Mouse (Mus musculus) testis, postnatal 14 days (tissue): ENCODE measurements at regions not wholly inside any gene's neighbourhood (a gene's known extent, or its start where the extent isn't known, plus 50 kb on each side); places are given as distances from the start of the nearest gene placed in this dataset.

Experiments used
- DNase-seq: peaks from one replicate; pipeline ENCODE4 v3.0.0; 2021; ENCODE audit warnings: low spot score

DNA sequence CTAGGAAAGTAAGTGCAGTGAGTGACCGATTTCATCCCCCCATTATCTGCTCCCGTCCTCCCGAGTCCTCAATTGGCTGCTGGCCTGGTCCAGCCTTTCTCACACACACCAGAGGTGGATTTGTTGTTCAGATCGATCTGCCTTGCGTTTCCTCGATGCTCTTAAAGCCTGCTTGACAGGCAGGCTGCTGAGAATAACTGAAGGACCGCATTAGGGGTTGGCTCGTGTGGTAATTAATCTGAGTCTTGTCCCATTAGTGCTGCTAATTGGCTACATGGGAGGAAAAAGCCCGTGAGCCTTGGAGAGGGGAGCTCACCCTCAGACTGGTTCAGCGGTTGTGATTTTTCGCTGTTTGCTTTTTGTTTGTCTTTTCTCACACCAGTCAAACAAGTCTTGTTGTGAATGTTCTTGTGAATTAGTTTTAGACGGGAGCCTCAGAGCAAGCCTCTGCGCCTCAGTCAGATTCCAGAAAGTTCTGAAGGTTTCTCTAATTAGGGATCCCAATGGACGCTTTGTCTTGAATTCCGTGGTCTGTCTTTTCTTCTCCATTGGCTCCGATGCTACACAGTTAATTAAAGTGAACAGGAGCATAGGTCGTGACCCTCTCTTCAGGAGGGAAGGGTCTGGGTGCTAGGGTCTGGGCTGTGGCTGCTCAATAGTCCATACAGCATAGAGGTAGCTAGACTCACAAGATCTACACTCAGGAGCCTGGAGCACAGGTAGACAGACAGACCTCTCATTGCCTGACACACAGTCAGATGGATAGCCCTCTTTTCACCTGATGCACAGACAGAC lies 226.1 kb upstream of the BB014433 start:
- no peak for DNase-seq

DNA sequence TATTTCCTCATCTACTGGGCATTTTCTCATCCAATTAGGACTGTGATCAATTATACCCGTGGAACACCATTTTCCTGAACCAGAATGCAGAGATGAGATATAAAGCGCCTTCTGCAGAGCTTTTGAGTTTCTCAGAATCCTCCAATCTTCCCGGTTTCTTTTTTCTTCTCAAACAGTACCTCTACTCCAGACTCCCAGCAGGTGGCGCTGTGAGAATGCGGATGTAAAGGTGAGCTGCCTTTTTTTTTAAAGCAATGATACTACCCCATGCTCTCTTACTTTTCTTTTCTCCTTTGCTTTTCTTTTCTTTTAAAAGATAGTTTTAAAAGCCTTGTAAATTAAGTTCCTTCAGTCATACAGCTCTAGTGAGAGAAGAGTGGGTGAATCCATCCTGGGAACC lies 224.4 kb upstream of the BB014433 start:
- peak; percentile 69 for DNase-seq

DNA sequence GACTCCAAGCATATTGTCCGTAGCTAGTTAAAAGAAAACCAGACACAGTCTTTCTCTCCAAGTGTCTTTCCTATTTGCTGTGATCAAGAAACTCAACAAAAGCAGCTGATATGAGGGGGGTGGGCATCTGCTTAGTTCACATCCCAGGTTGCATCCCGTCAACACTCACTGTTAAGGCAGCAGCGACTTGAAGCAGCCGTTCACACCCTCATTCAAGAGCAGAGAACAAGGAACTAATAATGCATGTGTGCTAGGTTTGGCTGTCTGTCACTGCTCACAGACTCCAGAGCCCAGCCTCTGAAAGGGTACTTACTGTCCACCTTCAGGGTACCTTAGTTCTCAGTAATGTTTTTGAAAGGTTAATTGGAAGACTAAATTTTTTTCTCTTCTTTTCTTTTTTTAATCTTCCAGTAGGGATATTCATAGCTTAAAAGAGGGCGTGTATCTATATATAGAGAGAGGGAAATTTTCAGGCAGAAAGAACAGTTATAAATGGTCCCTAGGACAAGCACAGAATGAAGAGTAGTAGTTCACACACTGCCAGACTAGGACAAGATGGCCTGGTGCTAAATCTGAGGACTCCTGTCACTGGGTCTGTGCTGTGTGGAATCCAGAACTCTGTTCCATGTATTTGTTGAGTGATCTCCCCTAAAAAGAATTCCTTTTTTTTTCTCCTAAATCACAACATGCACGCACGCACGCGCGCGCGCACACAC lies 199.1 kb upstream of the BB014433 start:
- DNase-seq = no peak

DNA sequence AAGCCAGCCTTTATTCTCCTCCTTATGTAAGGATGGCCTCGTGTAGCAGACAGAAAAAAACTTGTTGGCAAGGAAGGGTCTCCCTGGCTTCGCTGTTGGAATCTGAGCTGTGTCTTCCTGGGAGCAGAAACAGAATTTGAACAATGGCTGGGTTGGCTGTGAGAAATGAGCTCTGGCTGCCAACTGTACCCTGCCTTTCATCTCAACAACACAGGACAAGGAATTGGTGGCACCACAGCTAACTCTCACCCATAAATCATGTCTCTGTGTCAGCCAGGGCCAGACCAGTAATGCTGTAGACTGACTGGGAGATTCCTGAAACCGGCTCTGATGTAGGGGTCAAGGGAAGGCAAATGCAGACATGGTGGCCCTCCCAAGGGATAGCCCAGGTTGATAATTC lies 189.5 kb upstream of the BB014433 start:
- DNase-seq = no peak

DNA sequence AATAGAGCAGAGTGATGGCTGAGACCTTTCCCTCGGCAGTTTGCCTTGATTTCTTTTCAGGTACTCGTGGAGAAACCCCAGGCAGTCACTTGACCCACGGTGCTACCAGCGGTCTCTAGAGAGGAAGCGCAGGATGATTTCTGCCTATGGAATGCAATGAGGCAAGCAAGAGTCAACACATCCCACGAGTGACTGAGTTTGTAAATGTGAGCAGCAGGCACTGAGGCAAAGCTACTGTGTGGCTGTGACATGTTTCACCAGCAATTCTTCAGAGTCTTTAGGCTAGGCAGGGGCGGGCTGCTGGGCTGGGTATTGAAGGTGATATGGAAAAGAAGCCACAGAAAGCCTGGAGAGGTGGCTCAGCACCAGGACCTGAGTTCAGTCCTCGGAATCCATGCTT lies 187.4 kb upstream of the BB014433 start:
- no peak for DNase-seq

DNA sequence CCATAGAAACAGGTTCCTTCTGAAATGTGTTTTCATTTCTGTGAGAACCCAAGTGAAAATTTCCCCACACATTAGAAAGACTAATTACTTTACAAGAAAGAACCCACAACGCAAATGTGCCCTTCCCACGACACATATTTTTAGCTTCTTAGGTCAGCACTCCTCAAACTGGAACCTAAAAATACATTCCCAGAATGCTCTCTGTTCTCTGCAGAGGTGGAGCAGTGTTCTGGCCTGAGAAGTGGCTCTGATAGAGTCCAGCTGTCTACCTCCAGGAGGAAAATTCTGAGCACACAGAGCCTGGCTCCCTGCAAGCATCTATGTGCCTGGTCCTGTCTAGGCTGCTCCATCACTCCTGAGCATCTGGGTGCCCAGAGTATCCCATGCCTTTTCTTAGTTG lies 184.3 kb upstream of the BB014433 start:
- DNase-seq = no peak

DNA sequence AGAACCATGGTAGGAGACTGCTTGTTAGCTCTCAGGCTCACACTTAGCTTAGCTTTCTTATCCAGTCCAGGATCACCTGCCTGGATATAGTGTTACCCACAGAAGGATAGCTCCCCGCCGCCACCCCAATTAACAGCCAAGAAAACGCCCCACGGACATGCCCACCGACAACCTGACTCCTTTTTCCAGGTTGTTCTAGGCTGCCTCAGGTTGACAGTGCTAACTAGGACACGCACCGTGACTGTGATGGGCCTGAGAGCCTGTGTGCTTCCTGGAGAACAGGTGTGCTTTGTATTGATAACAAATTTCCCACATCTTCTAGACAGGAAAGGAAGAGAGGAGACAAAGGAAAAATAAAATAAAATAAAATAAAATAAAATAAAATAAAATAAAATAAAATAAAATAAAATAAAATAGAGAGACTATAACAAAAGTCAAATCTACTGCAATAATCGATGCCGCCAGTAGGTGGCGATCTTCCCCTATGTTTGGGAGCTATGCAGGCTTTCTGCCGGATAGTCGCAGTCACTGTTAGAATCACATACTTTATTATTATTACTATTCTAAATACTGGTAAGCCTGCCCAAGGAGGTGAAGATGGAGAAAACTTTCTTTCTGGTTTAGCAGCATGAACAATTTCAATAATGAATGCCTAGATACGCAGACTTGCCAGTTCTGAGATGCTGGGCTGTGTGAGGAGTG lies 175.5 kb upstream of the BB014433 start:
- no peak for DNase-seq

DNA sequence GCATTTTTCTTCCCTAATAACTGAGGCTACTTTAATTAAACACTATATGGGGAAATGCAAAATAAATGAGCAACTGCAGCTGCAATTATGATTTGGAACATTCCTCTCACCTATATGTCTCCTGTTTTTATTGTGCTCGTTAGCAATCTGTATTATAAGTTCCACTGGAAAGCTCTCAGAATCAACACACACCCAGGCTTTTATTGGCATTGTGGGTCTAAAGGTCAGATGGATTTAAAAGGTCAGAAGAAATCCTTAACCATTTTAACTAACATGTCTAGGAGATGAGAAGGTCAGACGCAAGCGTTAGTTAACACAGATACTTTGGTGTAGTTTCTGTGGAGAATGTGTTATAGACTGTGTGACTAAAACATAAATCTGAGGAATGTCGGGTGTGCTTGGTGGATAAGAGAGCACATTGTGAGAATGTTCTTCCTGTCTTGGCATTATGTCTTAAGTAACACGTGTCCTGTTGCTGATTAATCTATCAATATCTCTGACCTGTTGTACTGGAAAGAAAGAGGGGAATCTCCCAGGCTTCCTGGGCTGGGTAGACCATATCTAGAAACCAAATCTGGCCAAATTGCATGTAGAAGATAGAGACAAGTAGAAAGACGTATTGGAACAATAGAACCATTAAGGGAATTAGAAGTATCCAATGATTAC lies 164.1 kb upstream of the BB014433 start:
- DNase-seq = no peak

DNA sequence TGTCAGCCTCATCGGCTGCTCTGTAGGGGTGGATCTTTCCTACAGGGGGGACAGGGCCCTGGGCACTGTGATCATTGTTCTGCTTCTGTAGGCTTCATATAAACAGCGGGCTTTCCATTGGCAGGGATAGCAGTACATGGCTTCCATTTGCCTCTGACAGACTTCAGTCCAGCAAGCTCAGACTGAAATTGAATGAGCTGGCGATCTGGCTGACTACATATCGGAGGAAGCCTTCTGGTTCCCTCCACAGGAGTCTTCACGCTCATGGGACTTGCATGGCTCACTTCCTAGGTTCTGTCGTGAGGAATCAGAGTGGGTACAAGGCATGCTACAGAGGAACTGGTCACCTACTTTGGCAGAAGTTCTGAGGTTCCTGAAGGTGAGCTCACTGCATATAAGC lies 155.7 kb upstream of the BB014433 start:
- no peak for DNase-seq

DNA sequence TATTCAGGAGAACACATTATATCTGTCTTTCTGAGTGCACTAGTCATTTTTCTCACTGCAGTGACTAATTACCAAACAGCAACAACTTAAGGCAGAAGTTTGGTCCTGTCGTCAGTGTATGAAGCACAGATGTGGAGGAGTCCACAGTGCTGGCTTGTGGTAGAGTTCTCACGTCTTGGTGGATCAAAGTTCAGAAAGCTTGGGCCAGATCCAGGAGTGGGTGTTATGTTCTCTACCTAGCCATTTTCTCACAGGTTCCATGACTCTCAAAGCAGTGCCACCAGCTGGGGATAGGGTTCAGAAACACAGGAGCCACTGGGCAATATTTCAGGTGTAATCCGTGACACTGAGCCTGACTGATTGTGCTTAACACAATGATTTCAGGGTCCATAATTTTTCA lies 144.8 kb upstream of the BB014433 start:
- DNase-seq = no peak

DNA sequence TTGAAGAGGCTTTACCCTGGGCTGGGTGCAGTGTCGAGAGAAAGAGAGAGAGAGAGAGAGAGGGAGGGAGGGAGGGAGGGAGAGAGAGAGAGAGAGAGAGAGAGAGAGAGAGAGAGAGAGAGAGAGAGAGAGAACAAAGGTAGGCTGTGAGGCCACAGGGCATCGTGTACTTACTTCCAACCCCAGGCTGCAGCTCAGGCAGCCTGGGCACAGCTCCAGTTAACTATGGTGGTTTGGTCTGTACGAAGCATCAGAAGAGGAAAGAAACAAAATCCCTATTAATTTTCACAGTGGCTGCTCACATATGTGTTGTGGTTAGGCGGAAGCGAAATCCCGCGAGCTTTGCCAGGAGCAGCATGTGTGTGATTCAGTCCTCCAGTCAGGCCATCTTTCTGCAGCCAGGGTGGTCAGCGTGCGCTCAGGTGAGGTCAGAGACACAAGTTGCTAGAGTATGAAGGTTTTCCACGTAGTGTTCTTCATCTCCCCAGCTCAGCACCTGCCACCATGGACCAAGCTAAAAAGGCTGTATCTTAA lies 143.3 kb upstream of the BB014433 start:
- DNase-seq = no peak
